Mouse (Mus musculus) yolk sac, embryonic 10.5 days (tissue): ENCODE results near the gene Pafah2.

ENCODE experiments used
- DNase-seq: peaks from one replicate; pipeline ENCODE4 v3.0.0-alpha.2; 2017; ENCODE audit warnings: low spot score

The Pafah2 gene

DNA sequence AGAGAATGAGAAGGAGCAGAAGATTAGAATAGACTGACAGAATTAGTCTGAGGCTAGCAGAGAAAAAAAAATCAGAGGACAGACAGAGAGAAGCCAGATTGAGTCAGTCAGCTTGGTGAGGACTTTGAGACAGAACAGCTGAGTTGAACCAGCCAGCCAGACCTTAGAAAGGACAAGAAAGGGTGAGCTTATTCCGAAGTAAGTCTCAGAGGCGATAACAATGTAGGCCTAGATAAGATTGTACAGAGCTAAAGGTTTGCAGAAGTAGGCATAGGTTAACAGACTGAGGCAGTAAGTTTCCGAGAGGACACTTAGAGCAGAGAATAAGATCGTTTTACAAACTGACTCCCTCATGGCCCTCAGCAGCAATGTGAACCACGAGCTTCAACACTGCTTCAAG lies 65.1 kb downstream of the Pafah2 start:
- DNase-seq: no peak

- no peak for DNase-seq
Observed at GRCm38 (mm10) chr4:134465789-134466188, 69.7 kb downstream of the Pafah2 start.

DNA sequence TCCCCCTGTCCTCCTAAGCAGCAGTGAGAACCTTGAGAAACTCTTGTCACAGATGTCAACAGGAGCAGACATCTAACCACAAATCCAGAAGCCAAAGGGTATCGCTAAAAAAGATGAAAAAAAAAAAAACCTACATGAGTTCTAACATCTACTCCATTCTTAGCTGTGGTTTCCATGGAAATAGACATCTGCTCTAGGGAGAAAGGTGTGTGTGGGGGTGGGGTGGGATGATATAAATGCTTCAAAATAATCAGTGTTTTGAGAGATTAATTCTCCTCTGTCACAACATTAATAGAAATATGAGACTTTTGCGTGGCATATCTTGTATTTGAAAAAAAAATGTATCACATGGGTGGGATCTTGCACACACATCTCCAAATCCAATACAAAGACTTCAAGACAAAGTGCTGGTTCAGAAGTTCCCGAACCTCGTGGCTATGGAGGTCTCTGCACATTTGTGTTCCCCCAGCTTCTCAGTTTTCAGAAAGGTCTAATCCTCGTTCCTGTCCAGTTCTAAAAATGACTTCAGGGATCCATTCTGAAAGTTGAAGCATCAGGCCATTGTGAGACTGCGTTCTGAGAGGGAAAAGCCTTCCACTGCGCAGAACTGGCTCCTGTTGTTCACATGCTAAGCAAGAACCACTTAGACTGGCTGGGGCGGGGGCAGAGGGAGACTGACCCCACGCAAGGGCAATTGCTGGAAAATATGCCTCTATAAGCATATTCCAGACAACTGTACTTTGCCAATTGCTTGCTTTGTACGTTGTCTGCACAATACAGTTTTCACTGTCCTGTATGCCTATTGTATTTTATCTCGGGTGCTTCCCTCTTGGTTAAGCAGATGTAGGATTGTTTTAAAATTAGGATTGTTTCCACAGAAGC lies 70.5 kb downstream of the Pafah2 start:
- no peak for DNase-seq

DNA sequence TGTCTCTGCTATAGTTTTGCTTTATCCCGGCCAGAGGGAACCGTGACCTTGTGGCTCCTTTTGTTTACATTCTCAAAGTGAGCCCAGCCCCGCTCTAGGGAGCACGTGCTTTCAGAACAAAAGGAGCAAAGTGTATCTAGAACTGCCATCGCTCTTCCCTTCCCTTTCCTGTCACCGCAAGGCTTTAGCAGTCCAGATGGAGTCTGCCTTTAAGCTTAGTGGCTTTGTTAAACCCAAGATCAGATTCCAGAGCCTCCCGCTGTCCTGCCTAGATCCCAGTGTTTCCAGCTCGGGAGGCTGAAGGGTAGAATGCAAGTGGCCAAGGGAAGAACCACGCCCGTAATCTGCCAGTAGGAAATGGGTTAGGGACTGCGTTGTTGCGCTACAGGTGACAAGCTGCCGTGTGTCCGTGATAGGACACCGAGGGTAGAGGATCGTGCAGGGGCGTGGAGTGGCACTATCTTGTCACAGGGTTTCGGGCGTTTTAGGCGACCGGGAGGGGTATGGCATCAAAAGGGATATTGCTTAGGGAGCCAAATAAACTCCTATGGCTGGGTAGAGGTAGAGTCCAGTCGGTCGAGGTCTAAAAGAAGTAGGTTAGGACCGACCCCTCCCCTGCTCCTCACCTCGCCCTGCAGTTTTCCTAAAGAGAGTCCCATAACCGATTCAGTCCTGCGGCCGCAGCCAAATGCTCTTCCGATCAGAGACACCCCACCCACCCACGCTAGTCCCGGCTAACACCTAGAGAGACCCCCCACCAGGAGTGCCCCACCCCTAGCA lies 71.5 kb downstream of the Pafah2 start:
- DNase-seq: peak; percentile 75

DNA sequence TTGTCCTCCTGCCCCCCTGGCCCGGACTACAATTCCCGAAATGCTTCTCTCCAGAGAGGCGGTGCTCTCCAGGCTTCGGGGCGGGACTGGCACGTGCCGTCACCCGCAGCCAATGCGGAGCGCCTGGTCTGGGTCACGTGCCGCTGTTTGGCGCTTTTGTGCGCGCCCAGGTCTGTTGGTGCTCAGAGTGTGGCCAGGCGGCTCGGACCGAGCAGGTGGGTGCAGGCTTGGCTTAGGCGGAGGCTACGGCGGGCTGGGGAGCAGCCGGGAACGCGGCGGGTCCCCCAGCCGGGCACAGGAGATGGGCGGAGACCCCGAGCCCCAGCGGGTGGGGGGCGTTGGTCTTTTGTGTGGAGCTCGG lies 72.1 kb downstream of the Pafah2 start, which contains the start of gene Stmn1:
Gene Stmn1 (plus strand): TSS at position 106 of the 361 bp plus-strand sequence.
- peak; percentile 96 for DNase-seq

DNA sequence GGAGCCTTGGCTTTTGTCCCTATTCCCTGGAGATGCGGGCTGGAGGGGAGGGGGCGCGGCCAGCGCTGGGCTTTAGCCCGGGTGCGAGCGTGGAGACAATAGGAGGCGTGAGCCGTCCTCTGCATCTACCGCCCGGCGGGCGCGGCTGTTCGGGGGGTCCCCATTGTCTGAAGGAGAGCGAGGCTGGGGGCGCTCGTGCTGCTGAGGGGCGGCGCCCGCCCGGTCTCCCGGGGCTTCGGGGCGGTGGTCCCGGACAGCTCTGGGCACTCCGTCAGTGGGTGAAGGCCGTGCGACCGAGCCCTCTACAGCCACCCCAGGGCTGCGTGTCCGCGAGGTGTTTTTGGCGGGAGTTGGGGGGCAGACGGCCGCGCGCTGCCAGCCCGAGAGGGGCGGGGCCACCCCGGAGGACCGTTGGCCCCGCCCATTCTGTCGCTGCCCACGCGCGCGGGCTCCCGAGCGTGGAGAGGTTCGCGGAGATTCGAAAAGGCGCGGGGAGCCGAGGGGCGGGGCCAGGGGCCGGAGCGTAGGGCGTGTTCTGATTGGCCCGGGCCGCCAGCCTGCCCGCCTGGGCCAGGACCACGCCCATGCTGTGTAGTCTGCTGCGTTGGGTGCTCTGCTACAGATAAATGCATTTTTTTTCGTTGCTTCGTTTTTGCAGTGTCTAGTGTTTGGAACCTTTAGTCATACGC lies 72.6 kb downstream of the Pafah2 start:
- DNase-seq: peak; percentile 90

DNA sequence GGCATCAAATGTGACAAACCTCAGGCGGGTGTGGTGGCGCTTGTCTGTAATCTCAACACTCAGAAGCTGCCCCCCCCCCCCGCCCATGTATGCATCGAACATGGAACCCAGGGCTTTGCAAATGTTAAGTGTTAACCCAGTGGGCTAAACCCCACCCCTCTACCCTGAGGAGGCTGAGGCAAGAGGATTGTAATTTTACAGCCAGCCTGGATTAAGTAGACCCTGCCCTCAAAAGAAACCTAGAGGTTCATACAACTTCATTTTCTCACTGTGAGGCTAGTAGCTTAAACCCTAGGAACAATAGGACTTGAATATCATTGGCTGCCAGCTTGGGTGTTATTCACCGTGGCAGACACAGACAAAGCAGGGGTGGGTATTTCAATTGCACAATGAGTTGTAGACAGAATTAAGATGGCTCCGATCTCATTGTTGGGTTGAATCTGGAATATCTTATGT lies 73.2 kb downstream of the Pafah2 start:
- no peak for DNase-seq

- no peak for DNase-seq
Observed at GRCm38 (mm10) chr4:134469985-134470384, 73.9 kb downstream of the Pafah2 start.

GRCm38 (mm10) chr4:134471469-134471868 lies 75.3 kb downstream of the Pafah2 start:
- no peak for DNase-seq

DNA sequence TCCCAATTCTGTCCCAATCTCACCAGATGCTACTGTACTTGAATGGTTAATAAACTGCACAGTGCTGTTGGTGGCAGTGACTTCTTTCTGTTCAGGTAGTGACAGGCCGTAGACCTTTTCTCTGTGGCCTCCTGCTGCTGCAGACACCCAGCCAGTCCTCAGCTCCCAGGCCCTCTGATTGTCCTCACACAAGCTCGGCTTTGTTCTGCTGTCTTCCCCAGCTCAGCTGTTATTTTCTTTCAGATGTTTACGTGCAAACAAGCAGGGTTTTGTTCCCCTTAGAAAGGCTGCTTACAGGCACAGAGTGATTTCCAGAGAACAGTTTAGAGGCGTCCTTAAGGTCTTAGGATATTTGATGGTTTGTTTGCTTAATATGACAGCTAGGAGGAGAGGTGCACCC lies 77.6 kb downstream of the Pafah2 start:
- DNase-seq: no peak

DNA sequence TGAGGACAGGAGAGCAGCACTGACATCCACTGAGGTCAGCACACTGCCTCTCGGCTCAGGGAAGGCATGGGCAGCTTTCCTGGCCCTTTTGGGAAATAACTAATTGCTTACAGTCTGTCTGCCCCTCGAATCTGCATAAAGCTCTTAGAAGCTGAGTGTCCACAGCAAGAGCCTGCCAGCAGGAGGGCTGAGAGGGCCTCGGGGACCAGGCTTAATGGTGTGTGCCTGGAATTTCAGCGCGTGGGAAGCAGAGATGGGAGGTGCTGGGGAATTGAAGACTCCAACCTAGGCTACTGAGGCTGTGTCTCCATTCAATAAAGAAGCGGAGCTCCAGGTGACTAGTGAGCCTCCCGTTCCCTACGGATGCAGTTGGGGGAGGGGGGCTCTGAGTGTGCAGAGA lies 78.1 kb downstream of the Pafah2 start:
- DNase-seq: no peak

- no peak for DNase-seq
Observed at GRCm38 (mm10) chr4:134476899-134477298, 80.8 kb downstream of the Pafah2 start.
